Mouse (Mus musculus): Measurements from ENCODE around the gene Dlg2. TPM values are rescaled to one million over a fixed set of nuclear protein-coding genes. Genes with fewer than 3 reads are reported as not detected.

Gene Dlg2
- total and polyA plus RNA-seq, 3 experiments, result 0.72 to 1.9 (median 1.7) TPM

DNA sequence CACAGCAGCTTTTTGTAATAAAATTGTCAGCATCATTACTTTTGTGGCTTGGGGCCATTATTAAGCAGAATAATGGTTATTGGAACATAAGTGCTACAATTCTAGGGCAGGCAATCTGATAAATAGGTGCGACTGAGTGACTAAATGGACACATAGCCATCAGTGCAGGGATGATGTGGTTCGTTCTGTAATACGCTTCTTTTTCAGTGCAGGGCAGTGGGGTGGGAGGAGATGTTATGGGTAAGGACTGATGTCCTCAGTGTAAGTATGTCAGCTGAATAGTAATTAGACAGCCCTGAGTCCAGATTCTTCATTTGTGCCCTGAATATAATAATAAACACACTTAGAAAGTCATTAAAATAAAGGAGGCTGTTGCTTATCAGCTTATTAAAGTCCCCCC, 984.9 kb downstream of the Dlg2 start:
- H3K27ac ChIP-seq, result no peak overlapping the region
- DNase-seq, result no peak
- no peaks in the 10 kb centered on the region for H3K4me1 ChIP-seq (ENCODE audit: control insufficient read depth, insufficient read depth, low read length)
- no peak overlapping the region for H3K4me3 ChIP-seq
- H3K36me3 ChIP-seq (ENCODE audit: control insufficient read depth, insufficient read depth, low read length), result no peaks in the 10 kb centered on the region
- no peaks in the 10 kb centered on the region for H3K79me2 ChIP-seq (replicated peaks; ENCODE audit: control insufficient read depth, insufficient read depth, low read length)
- 79% methylated on average over 3 of the region's 3 CpGs for WGBS
- no peak for TF ChIP-seq CTCF (IDR thresholded peaks at IDR 0.05)
- no peak overlapping the region for H3K9ac ChIP-seq (ENCODE audit: low read depth, low read length)
- intact Hi-C loops (cut with DNase I), result no loop called here
- H3K27me3 ChIP-seq (ENCODE audit: control insufficient read depth, insufficient read depth, low read length), result no peaks in the 10 kb centered on the region

DNA sequence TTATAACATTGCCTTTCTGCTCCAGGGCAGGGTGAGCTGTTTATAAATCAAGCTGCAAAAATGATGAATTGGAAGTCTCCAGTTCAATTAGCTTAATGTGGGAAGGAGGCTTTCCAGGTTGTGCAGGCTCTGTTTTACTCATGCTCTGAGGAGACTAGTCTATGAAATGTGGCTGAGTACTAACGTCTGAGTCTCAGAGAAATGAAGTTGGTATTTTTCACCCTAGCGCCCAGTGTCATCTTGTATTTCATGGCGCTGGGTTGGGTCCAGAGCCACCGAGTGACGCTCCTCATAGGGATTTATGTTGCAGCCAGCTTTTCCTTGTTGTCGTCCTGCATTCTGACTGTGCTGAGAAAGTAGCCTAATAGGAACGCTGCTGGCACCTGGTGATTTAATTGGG, 986.8 kb downstream of the Dlg2 start:
- intact Hi-C loops (cut with DNase I), result no loop called here
- H3K79me2 ChIP-seq (replicated peaks; ENCODE audit: control insufficient read depth, insufficient read depth, low read length), result no peaks in the 10 kb centered on the region
- DNase-seq, result no peak
- H3K9ac ChIP-seq (ENCODE audit: low read depth, low read length), result no peak overlapping the region
- no peak overlapping the region for H3K27ac ChIP-seq
- TF ChIP-seq CTCF (IDR thresholded peaks at IDR 0.05) (no peak), POLR2A (IDR thresholded peaks at IDR 0.05; ENCODE audit: insufficient read depth, low read depth, low read length) (no peak), EP300 (IDR thresholded peaks at IDR 0.05; ENCODE audit: insufficient read depth, low read depth, low read length) (no peak)
- no peak overlapping the region for H3K4me3 ChIP-seq
- no peaks in the 10 kb centered on the region for H3K4me1 ChIP-seq (ENCODE audit: control insufficient read depth, insufficient read depth, low read length)
- no peaks in the 10 kb centered on the region for H3K36me3 ChIP-seq (ENCODE audit: control insufficient read depth, insufficient read depth, low read length)
- WGBS, result 59% methylated on average over 7 of the region's 7 CpGs
- H3K27me3 ChIP-seq (ENCODE audit: control insufficient read depth, insufficient read depth, low read length), result no peaks in the 10 kb centered on the region

DNA sequence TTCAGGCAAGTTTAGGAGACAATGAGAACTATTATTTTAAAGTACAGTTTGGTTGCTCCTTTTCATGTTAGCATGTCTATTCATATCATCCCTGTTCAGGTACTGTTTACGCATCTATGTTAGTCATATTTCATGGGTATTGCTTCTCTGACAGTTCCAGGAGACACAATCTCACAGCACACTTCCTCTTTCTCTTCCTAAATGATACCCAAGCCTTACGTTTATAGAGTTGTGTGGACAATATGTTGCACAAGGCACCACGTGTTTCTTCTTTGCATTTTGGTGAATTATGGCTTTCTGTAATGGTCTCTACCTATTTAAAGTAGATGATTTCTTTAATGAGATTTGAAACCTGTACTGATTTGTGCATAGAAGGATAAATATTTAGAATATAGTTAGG, 990.6 kb downstream of the Dlg2 start:
- H3K27ac ChIP-seq, result no peak overlapping the region
- no peak overlapping the region for H3K9ac ChIP-seq (ENCODE audit: low read depth, low read length)
- 52% methylated on average over 3 of the region's 3 CpGs for whole genome bisulfite sequencing
- H3K4me1 ChIP-seq (ENCODE audit: control insufficient read depth, insufficient read depth, low read length), result no peaks in the 10 kb centered on the region
- DNase-seq, result no peak
- no peaks in the 10 kb centered on the region for H3K27me3 ChIP-seq (ENCODE audit: control insufficient read depth, insufficient read depth, low read length)
- H3K36me3 ChIP-seq (ENCODE audit: control insufficient read depth, insufficient read depth, low read length), result no peaks in the 10 kb centered on the region
- no peaks in the 10 kb centered on the region for H3K79me2 ChIP-seq (replicated peaks; ENCODE audit: control insufficient read depth, insufficient read depth, low read length)
- intact Hi-C loops (cut with DNase I), result no loop called here
- TF ChIP-seq CTCF (IDR thresholded peaks at IDR 0.05) (no peak), EP300 (IDR thresholded peaks at IDR 0.05; ENCODE audit: insufficient read depth, low read depth, low read length) (no peak), POLR2A (IDR thresholded peaks at IDR 0.05; ENCODE audit: insufficient read depth, low read depth, low read length) (no peak)
- H3K4me3 ChIP-seq, result no peak overlapping the region

- no peak overlapping the region for H3K27ac ChIP-seq
- intact Hi-C loops (cut with DNase I), result no loop called here
- no peak overlapping the region for H3K4me3 ChIP-seq
- H3K9ac ChIP-seq (ENCODE audit: low read depth, low read length), result no peak overlapping the region
- H3K79me2 ChIP-seq (replicated peaks; ENCODE audit: control insufficient read depth, insufficient read depth, low read length), result no peaks in the 10 kb centered on the region
- 43% methylated on average over 3 of the region's 3 CpGs for WGBS
- TF ChIP-seq EP300 (IDR thresholded peaks at IDR 0.05; ENCODE audit: insufficient read depth, low read depth, low read length), result no peak
- no peak for TF ChIP-seq CTCF (IDR thresholded peaks at IDR 0.05)
- TF ChIP-seq POLR2A (IDR thresholded peaks at IDR 0.05; ENCODE audit: insufficient read depth, low read depth, low read length), result no peak
- H3K36me3 ChIP-seq (ENCODE audit: control insufficient read depth, insufficient read depth, low read length), result no peaks in the 10 kb centered on the region
- no peak for DNase-seq
- H3K27me3 ChIP-seq (ENCODE audit: control insufficient read depth, insufficient read depth, low read length), result no peaks in the 10 kb centered on the region
- no peaks in the 10 kb centered on the region for H3K4me1 ChIP-seq (ENCODE audit: control insufficient read depth, insufficient read depth, low read length)
These were observed 1002.7 kb downstream of the Dlg2 start for GRCm38 (mm10) chr7:91479145-91479544.

DNA sequence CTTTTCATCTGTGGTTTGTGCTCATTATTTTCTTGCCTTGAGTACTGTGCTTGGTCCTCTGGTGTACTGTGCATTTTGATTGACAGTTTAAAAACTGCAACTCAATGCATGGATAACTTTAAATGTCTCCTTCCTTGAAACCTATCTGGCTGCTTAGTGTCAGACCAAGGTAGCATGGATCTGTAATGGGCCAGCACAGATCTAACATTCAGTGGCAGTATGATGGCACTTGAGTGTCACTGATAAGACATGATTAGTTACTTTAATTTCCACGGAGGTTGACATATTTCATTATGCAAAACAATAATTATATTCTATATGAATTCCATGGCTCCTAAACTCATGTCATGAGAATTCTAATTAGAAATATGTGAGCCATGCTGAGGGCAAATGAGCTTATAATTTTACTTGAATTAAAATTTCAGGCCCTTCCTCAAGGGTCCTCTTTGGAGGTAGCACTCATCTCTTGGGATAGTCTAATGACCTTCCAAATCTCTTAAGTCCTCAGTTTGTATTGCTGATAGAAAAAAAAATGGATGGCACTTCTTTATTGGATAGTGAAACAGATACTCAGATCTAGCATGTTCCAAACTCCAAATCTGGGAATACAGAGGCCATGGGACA, 1005.2 kb downstream of the Dlg2 start:
- intact Hi-C loops (cut with DNase I), result no loop called here
- DNase-seq, result no peak
- H3K9ac ChIP-seq (ENCODE audit: low read depth, low read length), result no peak overlapping the region
- no peaks in the 10 kb centered on the region for H3K79me2 ChIP-seq (replicated peaks; ENCODE audit: control insufficient read depth, insufficient read depth, low read length)
- H3K4me3 ChIP-seq, result no peak overlapping the region
- H3K27ac ChIP-seq, result no peak overlapping the region
- no peaks in the 10 kb centered on the region for H3K27me3 ChIP-seq (ENCODE audit: control insufficient read depth, insufficient read depth, low read length)
- no peaks in the 10 kb centered on the region for H3K36me3 ChIP-seq (ENCODE audit: control insufficient read depth, insufficient read depth, low read length)
- TF ChIP-seq POLR2A (IDR thresholded peaks at IDR 0.05; ENCODE audit: insufficient read depth, low read depth, low read length), result no peak
- no peak for TF ChIP-seq CTCF (IDR thresholded peaks at IDR 0.05)
- TF ChIP-seq EP300 (IDR thresholded peaks at IDR 0.05; ENCODE audit: insufficient read depth, low read depth, low read length), result no peak
- 63% methylated on average over 1 of the region's 1 CpGs for WGBS
- no peaks in the 10 kb centered on the region for H3K4me1 ChIP-seq (ENCODE audit: control insufficient read depth, insufficient read depth, low read length)

GRCm38 (mm10) chr7:91493234-91493633, 1016.8 kb downstream of the Dlg2 start:
- Histone ChIP-seq H3K36me3 (ENCODE audit: control insufficient read depth, insufficient read depth, low read length) (no peaks in the 10 kb centered on the region), H3K4me3 (no peak overlapping the region), H3K9ac (ENCODE audit: low read depth, low read length) (no peak overlapping the region), H3K27ac (no peak overlapping the region), H3K79me2 (replicated peaks; ENCODE audit: control insufficient read depth, insufficient read depth, low read length) (no peaks in the 10 kb centered on the region), H3K4me1 (ENCODE audit: control insufficient read depth, insufficient read depth, low read length) (no peaks in the 10 kb centered on the region), H3K27me3 (ENCODE audit: control insufficient read depth, insufficient read depth, low read length) (no peaks in the 10 kb centered on the region)
- intact Hi-C loops (cut with DNase I), result no loop called here
- WGBS, result 65% methylated on average over 3 of the region's 3 CpGs
- DNase-seq, result no peak
- TF ChIP-seq POLR2A (IDR thresholded peaks at IDR 0.05; ENCODE audit: insufficient read depth, low read depth, low read length), result no peak
- no peak for TF ChIP-seq EP300 (IDR thresholded peaks at IDR 0.05; ENCODE audit: insufficient read depth, low read depth, low read length)
- no peak for TF ChIP-seq CTCF (IDR thresholded peaks at IDR 0.05)
